Mouse (Mus musculus) urinary bladder, adult 18-20 months (tissue): ENCODE measurements around the gene Eif4g3.
"Not testable (repeated sequence)": the region's sequence is repeated elsewhere in the genome, so short reads cannot be mapped to it uniquely, and the experiment has no call there.

Experiments used
- DNase-seq, 2 experiments: peaks; one replicate each; pipeline ENCODE4 v3.0.0; 2022; ENCODE audit warnings: low spot score in 2 of 2, mixed read lengths in 2 of 2

The Eif4g3 gene

GRCm38 (mm10) chr4:137992890-137993289 is at the start of gene Eif4g3:
TSS of gene Eif4g3 (plus strand) at chr4:137993022.
- no peak for DNase-seq

- no peak for DNase-seq
Measured at GRCm38 (mm10) chr4:137943540-137943939, 49.3 kb upstream of the Eif4g3 start.

DNA sequence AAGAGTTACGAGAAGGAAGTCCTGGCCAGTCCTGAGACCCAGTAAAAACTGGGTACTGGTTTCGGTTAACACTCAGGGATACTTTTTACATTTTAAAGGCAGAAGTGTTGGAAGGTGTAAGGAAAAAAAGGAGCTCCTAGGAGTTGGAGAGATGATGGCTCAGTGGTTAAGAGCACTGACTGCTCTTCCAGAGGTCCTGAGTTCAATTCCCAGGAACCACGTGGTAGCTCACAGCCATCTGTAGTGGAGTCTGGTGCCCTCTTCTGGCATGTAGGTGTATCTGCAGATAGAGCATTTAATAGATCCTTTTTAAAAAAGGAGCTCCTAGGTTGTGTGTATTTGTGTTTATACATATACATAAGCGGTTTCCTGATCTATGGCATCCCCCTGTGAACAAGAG is 47.4 kb upstream of the Eif4g3 start:
- DNase-seq = no peak

- no peak for DNase-seq
Measured at GRCm38 (mm10) chr4:137946419-137946818, 46.4 kb upstream of the Eif4g3 start.

DNA sequence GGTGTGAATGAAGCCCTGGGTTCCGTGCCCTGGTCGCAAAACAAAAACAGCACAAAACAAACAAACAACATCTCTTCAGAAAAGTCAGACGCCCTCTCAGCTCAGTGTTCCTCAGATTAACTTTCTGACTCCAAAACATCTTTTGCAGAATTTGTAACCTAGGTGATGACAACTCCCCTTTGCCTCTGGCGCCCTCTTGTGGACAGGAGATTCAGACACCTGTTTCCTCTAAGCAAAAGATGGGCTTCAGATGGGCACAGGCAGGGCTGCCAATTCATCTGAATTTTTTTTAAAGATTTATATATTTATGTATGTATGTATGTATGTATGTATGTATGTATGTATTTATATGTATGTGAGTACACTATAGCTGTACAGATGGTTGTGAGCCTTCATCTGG is 40.0 kb upstream of the Eif4g3 start:
- DNase-seq = peak; percentile 58 to 70

DNA sequence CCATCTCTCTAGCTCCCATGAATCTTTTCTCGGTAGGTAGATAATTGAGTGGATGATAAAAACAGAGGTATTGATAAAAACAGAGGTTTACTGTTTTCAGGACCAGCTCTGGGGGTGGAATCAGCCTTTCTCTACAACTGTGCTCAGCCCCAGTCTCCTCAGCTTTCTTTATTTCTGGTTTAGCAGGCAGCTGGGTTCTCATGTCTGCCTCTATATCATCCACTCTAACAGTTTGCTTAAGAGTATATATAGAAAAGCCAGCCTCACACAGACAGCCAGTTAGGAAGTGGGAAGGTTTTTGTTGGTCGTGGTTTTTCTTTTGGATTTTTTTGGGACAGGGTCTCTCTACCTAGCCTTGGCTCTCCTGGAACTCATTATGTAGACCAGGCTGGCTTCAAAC is 38.6 kb upstream of the Eif4g3 start:
- no peak for DNase-seq

DNA sequence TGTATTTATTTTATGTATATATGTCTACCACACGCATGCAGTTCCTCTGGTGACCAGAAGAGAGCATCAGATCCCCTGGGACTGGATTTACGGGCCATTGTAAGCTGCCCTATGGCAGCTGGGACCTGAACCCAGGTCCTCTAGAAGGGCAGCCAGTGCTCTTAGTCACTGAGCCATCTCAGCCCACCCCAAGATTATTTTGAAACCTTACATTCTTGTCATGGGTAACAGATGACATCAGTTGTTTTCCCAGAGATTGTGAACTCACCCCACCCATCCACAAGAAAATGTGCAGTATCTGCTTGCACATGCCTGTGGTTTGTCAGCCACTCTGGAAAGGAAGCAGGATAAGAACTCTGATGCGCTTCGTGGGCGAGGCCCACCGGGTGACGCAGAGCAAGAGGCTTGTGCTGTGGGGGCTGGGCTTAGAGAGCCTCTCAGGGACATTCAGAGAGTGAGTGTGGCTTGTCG is 37.9 kb upstream of the Eif4g3 start:
- peak in 1 of 2 experiments; percentile 73 for DNase-seq

GRCm38 (mm10) chr4:137956260-137956659 is 36.6 kb upstream of the Eif4g3 start:
- no peak for DNase-seq

- no peak for DNase-seq
Measured at GRCm38 (mm10) chr4:137959889-137960665, 32.7 kb upstream of the Eif4g3 start.

- DNase-seq = no peak
Measured at GRCm38 (mm10) chr4:137960757-137961156, 32.1 kb upstream of the Eif4g3 start.

DNA sequence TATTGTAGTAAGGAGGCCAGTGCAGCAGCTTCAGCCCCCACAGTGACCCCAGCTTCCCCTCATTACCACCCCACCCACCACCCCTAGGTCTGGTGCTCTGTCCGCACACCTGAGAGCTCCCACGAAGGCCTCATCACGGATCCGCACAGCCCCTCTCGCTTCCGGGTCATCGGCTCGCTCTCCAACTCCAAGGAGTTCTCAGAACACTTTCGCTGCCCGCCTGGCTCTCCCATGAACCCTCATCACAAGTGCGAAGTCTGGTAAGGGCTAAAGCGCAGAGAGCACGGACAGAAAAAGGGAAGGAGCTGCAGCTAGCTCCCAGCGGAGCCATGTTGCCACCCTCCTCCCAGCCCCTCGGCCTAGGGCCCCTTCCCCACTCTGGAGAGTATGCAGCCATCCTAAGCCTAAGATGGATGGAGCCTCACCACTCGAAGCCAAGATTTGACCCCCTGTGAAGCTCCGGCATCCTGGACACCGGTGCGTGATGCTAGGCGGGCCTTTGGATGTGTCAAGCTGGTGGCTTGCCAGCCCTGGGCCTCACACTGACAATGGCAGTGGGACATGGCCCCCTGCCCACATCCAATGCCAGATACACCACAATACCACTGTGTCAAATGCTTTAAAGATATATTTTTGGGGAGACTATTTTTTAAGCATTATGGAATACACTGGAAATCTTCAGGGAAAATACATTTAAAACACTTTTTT is 30.0 kb upstream of the Eif4g3 start:
- DNase-seq = no peak

GRCm38 (mm10) chr4:137963431-137963830 is 29.4 kb upstream of the Eif4g3 start:
- no peak for DNase-seq

GRCm38 (mm10) chr4:137963881-137964584 is 28.8 kb upstream of the Eif4g3 start:
- peak; percentile 65 to 66 for DNase-seq

DNA sequence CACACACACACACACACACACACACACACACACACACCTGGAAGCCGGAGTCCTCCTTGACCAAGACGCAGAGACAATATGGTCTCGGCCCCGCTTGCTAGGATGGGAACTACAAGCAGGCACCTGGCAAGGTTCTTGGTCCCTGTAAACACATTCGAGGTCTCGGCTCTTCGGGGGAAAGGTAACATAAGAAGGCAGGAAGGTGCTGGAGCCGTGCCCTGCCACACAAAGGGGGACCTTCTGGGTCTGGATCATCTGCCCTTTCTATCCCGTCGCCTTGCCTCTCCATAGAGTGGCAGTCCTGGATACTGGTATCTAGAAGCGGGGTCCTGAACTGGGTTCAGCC is 28.3 kb upstream of the Eif4g3 start:
- no peak for DNase-seq

DNA sequence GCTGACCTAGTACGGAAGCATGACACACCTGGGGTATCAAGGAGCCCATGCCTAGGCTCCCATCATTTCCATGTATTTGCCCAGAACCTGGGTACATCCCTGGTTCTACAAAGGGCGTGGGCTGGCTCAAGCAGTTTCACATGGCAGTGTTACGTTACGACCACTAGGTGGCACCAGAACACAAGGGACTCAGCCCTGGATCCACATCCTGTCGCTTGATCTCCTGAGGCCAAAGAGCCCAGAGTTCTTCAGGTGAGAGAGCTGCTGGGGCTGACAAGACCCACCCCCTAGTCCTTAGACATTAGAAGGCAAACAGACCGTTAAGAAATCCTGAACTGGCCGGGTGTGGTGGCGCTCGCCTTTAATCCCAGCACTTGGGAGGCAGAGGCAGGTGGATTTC is 24.6 kb upstream of the Eif4g3 start:
- DNase-seq = peak in 1 of 2 experiments; percentile 25

GRCm38 (mm10) chr4:137970623-137971199 is 22.1 kb upstream of the Eif4g3 start:
- not testable (repeated sequence) for DNase-seq

- DNase-seq = not testable (repeated sequence)
Measured at GRCm38 (mm10) chr4:137974856-137975432, 17.9 kb upstream of the Eif4g3 start.

- not testable (repeated sequence) for DNase-seq
Measured at GRCm38 (mm10) chr4:137979066-137979644, 13.7 kb upstream of the Eif4g3 start.

GRCm38 (mm10) chr4:137982869-137983268 is 10.0 kb upstream of the Eif4g3 start:
- no peak for DNase-seq

DNA sequence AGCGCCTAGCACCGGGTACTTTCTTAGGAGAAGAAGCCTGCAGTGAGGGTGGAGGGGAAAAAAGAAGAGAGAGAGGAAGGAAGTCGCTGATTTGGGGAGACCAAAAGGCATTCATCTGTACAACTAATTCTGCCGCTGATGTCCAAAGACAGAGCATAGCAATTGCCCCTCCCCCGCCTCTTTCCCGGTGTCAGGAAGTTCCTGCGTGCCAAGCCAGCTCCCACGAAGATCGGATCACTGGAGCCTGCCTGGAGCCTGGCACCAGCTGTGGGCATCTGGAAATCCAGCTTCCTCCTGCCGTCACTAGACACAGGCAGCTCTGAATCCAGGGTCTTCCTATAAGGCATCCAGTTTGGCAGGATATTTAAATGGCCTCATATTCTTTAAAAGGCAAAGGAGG is 8.6 kb upstream of the Eif4g3 start:
- no peak for DNase-seq

DNA sequence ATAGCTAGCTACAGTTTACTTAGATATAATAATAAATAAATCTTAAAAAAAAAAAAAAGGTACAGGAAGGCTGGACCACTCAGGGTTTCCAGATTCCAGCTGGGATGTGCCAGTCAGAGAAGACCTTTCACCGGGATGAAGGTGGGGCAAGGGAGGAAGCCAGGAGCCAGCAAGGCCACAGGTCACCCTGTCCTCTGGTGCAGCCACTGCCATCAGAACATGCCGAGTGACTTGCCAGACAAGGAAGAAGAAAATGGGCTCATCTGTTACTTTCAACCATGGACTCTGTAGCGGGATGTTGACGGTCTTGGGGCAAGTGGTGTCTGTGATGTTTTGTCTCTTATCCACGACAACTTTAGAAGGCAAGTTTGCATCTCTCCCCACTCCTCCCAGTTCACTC is 8.1 kb upstream of the Eif4g3 start:
- no peak for DNase-seq
